Mouse (Mus musculus) lung, postnatal 0 days (tissue): ENCODE measurements at regions not wholly inside any gene's neighbourhood (a gene's known extent, or its start where the extent isn't known, plus 50 kb on each side); places are given as distances from the start of the nearest gene placed in this dataset.
"Not testable (repeated sequence)": the region's sequence is repeated elsewhere in the genome, so short reads cannot be mapped to it uniquely, and the experiment has no call there.

Experiments used
- ATAC-seq: fragments of 200-750 bp; cut with Nextera tagmentation; 2 replicates; pipeline ENCODE4 v1.8.0; 2017; ENCODE audit warnings: moderate library complexity
- DNase-seq: peaks from one replicate; pipeline ENCODE4 v3.0.0-alpha.2; 2016; ENCODE audit warnings: low spot score
- H3K27ac ChIP-seq: fragments of 300-500 bp; sonication (generic); 2 replicates; pipeline ENCODE4 v1.5.1; 2014; ENCODE audit warnings: antibody characterized with exemption, mild to moderate bottlenecking, low read length, mixed read lengths
- H3K27me3 ChIP-seq: fragments of 300-500 bp; sonication (generic); replicated peaks from 2 replicates; pipeline ENCODE4 v1.6.1; 2014; ENCODE audit warnings: low read length, mixed read lengths; ENCODE audit not compliant: insufficient read depth
- H3K36me3 ChIP-seq: fragments of 300-500 bp; sonication (generic); 2 replicates; pipeline ENCODE4 v1.6.1; 2014; ENCODE audit warnings: low read length, mixed read lengths; ENCODE audit not compliant: insufficient read depth
- H3K4me1 ChIP-seq: fragments of 300-500 bp; sonication (generic); 2 replicates; pipeline ENCODE4 v1.6.1; 2014; ENCODE audit warnings: antibody characterized with exemption, low read depth, low read length, mixed read lengths; ENCODE audit not compliant: insufficient read depth
- H3K4me2 ChIP-seq: fragments of 300-500 bp; sonication (generic); replicated peaks from 2 replicates; pipeline ENCODE4 v1.6.1; 2014; ENCODE audit warnings: low read depth, mild to moderate bottlenecking, low read length, moderate library complexity, mixed read lengths
- H3K4me3 ChIP-seq: fragments of 300-500 bp; sonication (generic); 2 replicates; pipeline ENCODE4 v1.5.1; 2014; ENCODE audit warnings: low read depth, low read length
- H3K9ac ChIP-seq: fragments of 300-500 bp; sonication (generic); replicated peaks from 2 replicates; pipeline ENCODE4 v1.6.1; 2014; ENCODE audit warnings: low read depth, mild to moderate bottlenecking
- H3K9me3 ChIP-seq: fragments of 300-500 bp; sonication (generic); 2 replicates; pipeline ENCODE4 v1.6.1; 2016; ENCODE audit warnings: low read length, mixed read lengths
- CTCF ChIP-seq: IDR thresholded peaks from 2 replicates; pipeline ENCODE4 v1.5.1; 2016; ENCODE audit warnings: antibody characterized with exemption, mild to moderate bottlenecking
- EP300 ChIP-seq: IDR thresholded peaks from 2 replicates; pipeline ENCODE4 v1.6.1; 2016; ENCODE audit warnings: antibody characterized with exemption, mild to moderate bottlenecking, control low read depth
- WGBS: fragments of 180-500 bp; shearing (Covaris S2); extraction: QIAGEN DNeasy Blood & Tissue Kit; methylation state at CpG from one replicate; pipeline ENCODE4 v1.1.7; 2014; 5-methylcytosine and 5-hydroxymethylcytosine counted together

DNA sequence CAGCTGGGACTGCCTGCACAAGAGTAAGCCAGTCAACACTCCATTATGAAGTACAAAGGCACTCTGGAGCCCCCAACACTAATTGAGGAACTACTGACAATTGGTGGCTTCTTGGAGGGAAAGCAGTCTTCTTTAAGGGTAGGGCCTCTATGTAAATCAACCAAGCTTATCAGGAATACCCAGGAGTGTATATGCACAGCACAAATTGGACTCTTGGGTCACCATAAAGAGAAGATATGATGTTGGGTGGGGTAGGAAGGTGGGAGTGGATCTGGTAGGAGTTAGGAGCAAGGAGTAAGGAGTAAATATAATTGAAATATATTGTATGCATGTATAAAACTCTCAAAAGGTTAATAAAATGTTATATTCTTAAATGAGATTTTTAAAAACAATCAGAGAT is 587.7 kb downstream of the Pdcd6ip start:
- Histone ChIP-seq H3K9me3 (no peaks in the 10 kb centered on the region), H3K27ac (no peak overlapping the region), H3K36me3 (no peaks in the 10 kb centered on the region), H3K27me3 (no peaks in the 10 kb centered on the region), H3K4me1 (no peaks in the 10 kb centered on the region), H3K4me3 (no peak overlapping the region), H3K4me2 (no peak overlapping the region), H3K9ac (no peak overlapping the region)
- no peak for ATAC-seq
- TF ChIP-seq CTCF (no peak), EP300 (no peak)
- DNase-seq = no peak

DNA sequence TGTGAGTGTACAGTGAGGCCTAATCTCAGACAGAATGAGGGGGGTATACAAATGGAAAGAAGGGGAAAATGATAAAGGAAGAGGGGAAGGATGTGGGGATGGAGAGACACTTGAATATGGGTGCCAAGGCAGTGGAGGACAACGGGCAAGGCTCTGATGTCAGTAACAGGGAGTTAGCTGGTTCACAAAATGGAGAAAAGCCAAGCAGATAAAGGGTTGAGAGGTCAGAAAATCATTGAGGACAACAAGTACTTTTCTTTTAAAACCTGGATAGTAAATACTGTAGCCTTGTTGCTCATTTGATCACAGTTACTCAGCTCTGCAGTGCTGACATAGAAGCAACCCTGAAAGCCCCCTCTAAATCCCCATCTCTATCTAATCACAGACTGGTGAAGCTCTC is 588.3 kb downstream of the Pdcd6ip start:
- H3K27ac ChIP-seq = no peak overlapping the region
- no peaks in the 10 kb centered on the region for H3K27me3 ChIP-seq
- no peak for TF ChIP-seq CTCF
- no peak for TF ChIP-seq EP300
- DNase-seq (no peak), ATAC-seq (no peak)
- H3K9ac ChIP-seq = no peak overlapping the region
- H3K4me2 ChIP-seq = no peak overlapping the region
- no peak overlapping the region for H3K4me3 ChIP-seq
- H3K4me1 ChIP-seq = no peaks in the 10 kb centered on the region
- WGBS = 46% methylated on average over 1 of the region's 1 CpGs
- no peaks in the 10 kb centered on the region for H3K9me3 ChIP-seq
- no peaks in the 10 kb centered on the region for H3K36me3 ChIP-seq

DNA sequence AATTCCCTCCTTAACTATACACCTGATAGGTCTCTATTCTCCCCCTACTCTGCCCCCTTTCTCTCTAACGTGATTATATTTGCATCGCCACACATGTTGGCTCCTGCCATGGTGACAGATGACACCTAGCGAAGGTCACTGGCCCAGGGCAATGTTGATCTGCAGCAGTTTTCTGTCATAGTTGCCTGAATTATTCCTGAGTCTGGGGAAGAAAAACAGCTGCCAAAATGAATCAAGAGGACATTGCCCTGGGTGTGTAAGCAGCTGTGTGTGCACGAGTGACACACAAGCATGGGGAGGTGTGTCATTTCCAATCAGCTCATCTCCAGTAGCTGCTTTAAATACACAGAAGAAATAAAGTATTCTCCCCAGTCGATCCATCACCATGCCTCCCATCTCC is 592.5 kb downstream of the Pdcd6ip start:
- DNase-seq = no peak

DNA sequence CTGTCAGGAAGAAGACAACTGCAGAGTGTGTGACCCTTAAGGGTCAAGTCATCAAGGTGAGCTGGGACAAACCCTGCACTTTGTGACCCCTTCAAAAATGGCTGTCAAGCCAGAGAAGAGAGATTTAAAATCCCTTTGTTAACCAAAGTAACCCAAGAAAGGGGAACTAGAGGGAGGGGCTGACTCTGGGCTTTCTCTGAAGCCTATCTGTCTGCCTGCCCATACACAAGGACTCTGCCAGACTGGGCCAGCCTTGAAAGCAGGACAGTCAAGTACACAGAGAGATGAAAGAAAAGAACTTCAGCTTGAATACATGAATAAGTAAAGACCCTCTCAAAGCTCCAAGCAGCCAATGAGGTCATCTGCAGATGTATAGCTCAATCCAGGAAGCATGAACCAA is 595.3 kb downstream of the Pdcd6ip start:
- Histone ChIP-seq H3K27me3 (no peaks in the 10 kb centered on the region), H3K9me3 (no peaks in the 10 kb centered on the region), H3K27ac (no peak overlapping the region), H3K9ac (no peak overlapping the region), H3K4me2 (no peak overlapping the region), H3K36me3 (no peaks in the 10 kb centered on the region), H3K4me1 (no peaks in the 10 kb centered on the region), H3K4me3 (no peak overlapping the region)
- TF ChIP-seq CTCF (no peak), EP300 (no peak)
- ATAC-seq = no peak
- DNase-seq = no peak

More for the DNA sequence above, 592.5 kb downstream of the Pdcd6ip start:
- 48% methylated on average over 5 of the region's 5 CpGs for WGBS
- H3K4me1 ChIP-seq = no peaks in the 10 kb centered on the region
- H3K36me3 ChIP-seq = no peaks in the 10 kb centered on the region
- no peak overlapping the region for H3K4me2 ChIP-seq
- ATAC-seq = no peak
- H3K27ac ChIP-seq = no peak overlapping the region
- TF ChIP-seq EP300 = no peak
- H3K4me3 ChIP-seq = no peak overlapping the region
- H3K27me3 ChIP-seq = no peaks in the 10 kb centered on the region
- no peaks in the 10 kb centered on the region for H3K9me3 ChIP-seq
- no peak overlapping the region for H3K9ac ChIP-seq

DNA sequence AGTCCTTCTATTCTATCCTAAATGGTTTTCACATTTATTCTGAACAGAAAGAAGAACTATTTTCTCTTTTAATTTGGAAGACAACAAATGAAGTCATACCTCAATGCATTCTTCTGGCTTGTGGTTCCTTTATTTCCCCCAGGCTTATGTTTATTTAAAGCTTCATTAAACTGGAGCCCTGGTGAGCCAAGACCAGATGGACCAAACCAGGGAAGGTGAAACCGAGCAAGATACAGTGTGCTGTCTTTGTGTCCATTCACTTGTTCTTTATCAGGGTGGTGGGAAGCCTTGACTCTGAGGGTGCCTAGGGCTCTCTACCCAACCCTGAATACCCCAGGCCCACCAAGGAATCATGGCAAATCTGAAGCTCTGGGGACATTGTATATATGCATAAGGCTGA is 606.3 kb downstream of the Pdcd6ip start:
- DNase-seq (no peak), ATAC-seq (no peak)
- no peaks in the 10 kb centered on the region for H3K9me3 ChIP-seq
- H3K4me1 ChIP-seq = no peaks in the 10 kb centered on the region
- H3K36me3 ChIP-seq = no peaks in the 10 kb centered on the region
- H3K27ac ChIP-seq = no peak overlapping the region
- H3K4me2 ChIP-seq = no peak overlapping the region
- H3K9ac ChIP-seq = no peak overlapping the region
- H3K27me3 ChIP-seq = no peaks in the 10 kb centered on the region
- H3K4me3 ChIP-seq = no peak overlapping the region
- TF ChIP-seq CTCF = no peak
- no peak for TF ChIP-seq EP300
- WGBS = 73% methylated on average over 1 of the region's 1 CpGs

DNA sequence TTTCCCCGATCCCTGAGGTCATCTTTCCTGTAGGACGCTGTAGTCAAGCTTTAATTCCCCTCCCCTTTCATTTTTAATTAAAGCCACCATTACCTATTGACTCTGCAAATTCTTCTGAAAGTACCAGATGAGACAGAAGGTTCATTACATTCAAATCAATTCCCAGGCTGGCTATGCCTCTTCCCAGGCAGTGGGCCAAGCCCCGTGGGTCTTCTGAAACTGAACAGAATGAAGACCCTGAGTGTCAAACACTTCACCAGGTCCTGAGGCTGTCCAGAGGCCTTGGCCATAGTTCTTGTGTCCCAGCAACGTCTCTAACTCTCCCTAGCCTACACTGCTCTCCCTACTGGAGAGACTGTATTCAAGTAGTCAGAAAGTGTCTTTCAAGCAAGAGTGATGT is 607.4 kb downstream of the Pdcd6ip start:
- Histone ChIP-seq H3K9ac (no peak overlapping the region), H3K4me2 (no peak overlapping the region), H3K27ac (no peak overlapping the region), H3K4me1 (no peaks in the 10 kb centered on the region), H3K9me3 (no peaks in the 10 kb centered on the region), H3K36me3 (no peaks in the 10 kb centered on the region), H3K27me3 (no peaks in the 10 kb centered on the region), H3K4me3 (no peak overlapping the region)
- ATAC-seq (no peak), DNase-seq (no peak)
- 68% methylated on average over 4 of the region's 4 CpGs for WGBS
- TF ChIP-seq EP300 = no peak
- TF ChIP-seq CTCF = no peak

DNA sequence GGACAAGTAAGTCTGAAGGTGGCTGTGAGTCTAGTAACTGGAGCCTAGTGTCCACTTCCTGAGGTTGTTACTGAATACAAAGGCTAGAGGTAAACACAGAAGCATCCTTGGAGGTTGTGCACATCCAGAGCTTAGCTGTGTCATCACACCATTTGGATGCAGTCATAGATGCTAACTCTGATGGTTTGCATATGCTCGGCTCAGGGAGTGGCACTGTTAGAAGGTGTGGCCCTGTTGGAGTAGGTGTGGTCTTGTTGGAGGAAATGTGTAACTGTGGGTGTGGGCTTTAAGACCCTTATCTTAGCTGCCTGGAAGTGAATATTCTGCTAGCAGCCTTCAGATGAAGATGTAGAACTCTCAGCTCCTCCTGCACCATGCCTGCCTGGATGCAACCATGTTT is 612.6 kb downstream of the Pdcd6ip start:
- H3K36me3 ChIP-seq, H3K4me1 ChIP-seq, H3K9ac ChIP-seq, H3K27ac ChIP-seq, H3K9me3 ChIP-seq, H3K4me3 ChIP-seq, H3K4me2 ChIP-seq, ATAC-seq, DNase-seq, H3K27me3 ChIP-seq: not testable (repeated sequence)
- 81% methylated on average over 1 of the region's 1 CpGs for WGBS
